Mouse (Mus musculus) forebrain, postnatal 0 days (tissue): ENCODE results near the gene Ltbp1. TPM values are rescaled to one million over a fixed set of nuclear protein-coding genes. Genes with fewer than 3 reads are reported as not detected.

Source experiments
- ATAC-seq: fragments of 200-750 bp; cut with Nextera tagmentation; 2 replicates; pipeline ENCODE4 v1.8.0; 2017; ENCODE audit warnings: mild to moderate bottlenecking, moderate library complexity
- DNase-seq: peaks from one replicate; pipeline ENCODE4 v3.0.0-alpha.2; 2015
- H3K27ac ChIP-seq: fragments of 300-500 bp; sonication (generic); 2 replicates; pipeline ENCODE4 v1.5.1; 2014; ENCODE audit warnings: low read depth, mild to moderate bottlenecking, antibody characterized with exemption, low read length, moderate library complexity, mixed read lengths
- H3K27me3 ChIP-seq: fragments of 300-500 bp; sonication (generic); 2 replicates; pipeline ENCODE4 v1.6.1; 2014; ENCODE audit warnings: mild to moderate bottlenecking, low read length, mixed read lengths; ENCODE audit not compliant: insufficient read depth
- H3K36me3 ChIP-seq: fragments of 300-500 bp; sonication (generic); 2 replicates; pipeline ENCODE4 v1.6.1; 2014; ENCODE audit warnings: mild to moderate bottlenecking, moderate library complexity; ENCODE audit not compliant: insufficient read depth
- H3K4me1 ChIP-seq: fragments of 300-500 bp; sonication (generic); 2 replicates; pipeline ENCODE4 v1.6.1; 2014; ENCODE audit warnings: antibody characterized with exemption; ENCODE audit not compliant: insufficient read depth
- H3K4me2 ChIP-seq: fragments of 300-500 bp; sonication (generic); 2 replicates; pipeline ENCODE4 v1.6.1; 2014; ENCODE audit warnings: low read depth, mild to moderate bottlenecking, moderate library complexity
- H3K4me3 ChIP-seq: fragments of 300-500 bp; sonication (generic); 2 replicates; pipeline ENCODE4 v1.5.1; 2014; ENCODE audit warnings: low read depth, low read length, mixed read lengths
- H3K9ac ChIP-seq: fragments of 300-500 bp; sonication (generic); 2 replicates; pipeline ENCODE4 v1.6.1; 2014; ENCODE audit warnings: mild to moderate bottlenecking
- H3K9me3 ChIP-seq: fragments of 300-500 bp; sonication (generic); 2 replicates; pipeline ENCODE4 v1.6.1; 2016; ENCODE audit warnings: low read length
- CTCF ChIP-seq: sonication (generic); IDR thresholded peaks from 2 replicates; pipeline ENCODE4 v1.5.1; 2016; ENCODE audit warnings: antibody characterized with exemption, control low read depth, low read depth
- WGBS: fragments of 180-500 bp; shearing (Covaris S2); extraction: QIAGEN DNeasy Blood & Tissue Kit; methylation state at CpG from one replicate; pipeline ENCODE4 v1.1.7; 2014; 5-methylcytosine and 5-hydroxymethylcytosine counted together
- polyA plus RNA-seq: library from polyadenylated mRNA; unstranded; fragments of >200 nt; fragmentation: Nextera tagmentation; extraction: Ambion mirVana; gene quantifications from 2 replicates; pipeline ENCODE4 v1.2.1, GENCODE M21; 2015
- total RNA-seq: library from RNA; depleted of rRNA; stranded (reverse); fragments of >200 nt; gene quantifications from 2 replicates; pipeline ENCODE4 v1.2.3, GENCODE M21; 2014

Ltbp1 gene
- total and polyA plus RNA-seq, 2 experiments from 2014 or later = 1.5 to 5.2 TPM

GRCm38 (mm10) chr17:75151800-75152199 lies 146.4 kb downstream of the Ltbp1 start:
- H3K36me3 ChIP-seq = no peaks in the 10 kb centered on the region
- no peaks in the 10 kb centered on the region for H3K27me3 ChIP-seq
- no peak for TF ChIP-seq CTCF
- H3K27ac ChIP-seq = no peak overlapping the region
- ATAC-seq = no peak
- no peak overlapping the region for H3K4me2 ChIP-seq
- H3K4me3 ChIP-seq = no peak overlapping the region
- H3K9ac ChIP-seq = no peak overlapping the region
- H3K9me3 ChIP-seq = no peaks in the 10 kb centered on the region
- H3K4me1 ChIP-seq = no peaks in the 10 kb centered on the region
- WGBS = 88% methylated on average over 9 of the region's 9 CpGs
- DNase-seq = no peak

- no peak for TF ChIP-seq CTCF
- Histone ChIP-seq H3K4me2 (no peak overlapping the region), H3K9me3 (no peaks in the 10 kb centered on the region), H3K27ac (no peak overlapping the region), H3K9ac (no peak overlapping the region), H3K27me3 (no peaks in the 10 kb centered on the region), H3K4me3 (no peak overlapping the region), H3K4me1 (no peaks in the 10 kb centered on the region), H3K36me3 (no peaks in the 10 kb centered on the region)
- ATAC-seq = no peak
- WGBS = 62% methylated on average over 6 of the region's 6 CpGs
- DNase-seq = no peak
Measured at GRCm38 (mm10) chr17:75153088-75153487, 147.7 kb downstream of the Ltbp1 start.

- TF ChIP-seq CTCF = no peak
- 83% methylated on average over 6 of the region's 6 CpGs for WGBS
- Histone ChIP-seq H3K9ac (no peak overlapping the region), H3K27ac (no peak overlapping the region), H3K4me1 (no peaks in the 10 kb centered on the region), H3K4me2 (no peak overlapping the region), H3K4me3 (no peak overlapping the region), H3K36me3 (no peaks in the 10 kb centered on the region), H3K27me3 (no peaks in the 10 kb centered on the region), H3K9me3 (no peaks in the 10 kb centered on the region)
- DNase-seq (no peak), ATAC-seq (no peak)
Measured at GRCm38 (mm10) chr17:75158385-75158784, 153.0 kb downstream of the Ltbp1 start.

GRCm38 (mm10) chr17:75159066-75159787 lies 153.9 kb downstream of the Ltbp1 start:
- Histone ChIP-seq H3K4me3 (no peak overlapping the region), H3K4me2 (no peak overlapping the region), H3K9ac (no peak overlapping the region), H3K4me1 (no peaks in the 10 kb centered on the region), H3K27me3 (no peaks in the 10 kb centered on the region), H3K36me3 (no peaks in the 10 kb centered on the region), H3K27ac (no peak overlapping the region), H3K9me3 (no peaks in the 10 kb centered on the region)
- DNase-seq (no peak), ATAC-seq (no peak)
- no peak for TF ChIP-seq CTCF
- WGBS = 85% methylated on average over 8 of the region's 8 CpGs

GRCm38 (mm10) chr17:75161062-75161461 lies 155.7 kb downstream of the Ltbp1 start:
- WGBS = 92% methylated on average over 10 of the region's 10 CpGs
- H3K4me2 ChIP-seq = no peak overlapping the region
- no peak for TF ChIP-seq CTCF
- H3K27me3 ChIP-seq = no peaks in the 10 kb centered on the region
- ATAC-seq (no peak), DNase-seq (no peak)
- H3K9me3 ChIP-seq = no peaks in the 10 kb centered on the region
- H3K36me3 ChIP-seq = no peaks in the 10 kb centered on the region
- H3K4me3 ChIP-seq = no peak overlapping the region
- no peak overlapping the region for H3K9ac ChIP-seq
- H3K27ac ChIP-seq = no peak overlapping the region
- no peaks in the 10 kb centered on the region for H3K4me1 ChIP-seq

- no peak for TF ChIP-seq CTCF
- Histone ChIP-seq H3K9ac (no peak overlapping the region), H3K36me3 (no peaks in the 10 kb centered on the region), H3K4me2 (no peak overlapping the region), H3K9me3 (no peaks in the 10 kb centered on the region), H3K27me3 (no peaks in the 10 kb centered on the region), H3K4me3 (no peak overlapping the region), H3K4me1 (no peaks in the 10 kb centered on the region), H3K27ac (no peak overlapping the region)
- WGBS = 90% methylated on average over 4 of the region's 4 CpGs
- ATAC-seq (no peak), DNase-seq (no peak)
Measured at GRCm38 (mm10) chr17:75161931-75162330, 156.6 kb downstream of the Ltbp1 start.

GRCm38 (mm10) chr17:75164566-75164965 lies 159.2 kb downstream of the Ltbp1 start:
- Histone ChIP-seq H3K27me3 (no peaks in the 10 kb centered on the region), H3K4me1 (no peaks in the 10 kb centered on the region), H3K9ac (no peak overlapping the region), H3K9me3 (no peaks in the 10 kb centered on the region), H3K36me3 (no peaks in the 10 kb centered on the region), H3K4me2 (no peak overlapping the region), H3K27ac (no peak overlapping the region), H3K4me3 (no peak overlapping the region)
- TF ChIP-seq CTCF = no peak
- WGBS = 90% methylated on average over 5 of the region's 5 CpGs
- no peak for ATAC-seq
- no peak for DNase-seq
